Mouse (Mus musculus): ENCODE measurements around the gene Fam81b. TPM values are rescaled to one million over a fixed set of nuclear protein-coding genes. Genes with fewer than 3 reads are reported as not detected.

The Fam81b gene
- polyA plus RNA-seq, 1 experiment from 2014 or later, result 0.21 TPM

DNA sequence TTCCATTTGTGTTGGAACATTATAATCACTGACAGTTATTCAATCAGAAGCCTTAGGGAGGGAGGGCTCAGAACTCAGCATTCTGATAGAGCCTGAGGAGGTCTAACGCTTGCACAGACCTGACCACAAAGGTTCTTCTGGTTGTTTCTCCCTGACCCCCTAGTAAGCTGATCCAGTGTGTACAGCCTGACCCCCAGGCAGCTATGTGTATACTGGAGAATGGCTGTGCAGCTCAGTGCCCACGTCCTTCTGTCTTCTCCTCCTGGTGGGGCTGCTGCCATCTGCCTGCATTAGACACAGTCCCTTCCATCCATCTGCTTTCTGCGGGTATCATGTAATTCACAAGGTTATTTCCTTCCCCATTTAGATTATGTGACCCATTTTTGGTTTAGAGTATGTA is 115.7 kb downstream of the Fam81b start:
- no peaks in the 10 kb centered on the region for H3K9me3 ChIP-seq
- H3K36me3 ChIP-seq, result peaks cover 21% of the 10 kb centered on the region
- 82% methylated on average over 3 of the region's 3 CpGs for WGBS
- H3K4me1 ChIP-seq, result no peaks in the 10 kb centered on the region
- no peaks in the 10 kb centered on the region for H3K27me3 ChIP-seq
- no peak overlapping the region for H3K27ac ChIP-seq
- H3K4me3 ChIP-seq, result no peak overlapping the region
- H3K4me2 ChIP-seq, result no peak overlapping the region
- ATAC-seq (ENCODE audit: borderline replicate concordance, extremely low read depth, low FRiP score, low TSS enrichment), result no peak; the same call in 1 of the 2 replicates
- no peak overlapping the region for H3K9ac ChIP-seq

DNA sequence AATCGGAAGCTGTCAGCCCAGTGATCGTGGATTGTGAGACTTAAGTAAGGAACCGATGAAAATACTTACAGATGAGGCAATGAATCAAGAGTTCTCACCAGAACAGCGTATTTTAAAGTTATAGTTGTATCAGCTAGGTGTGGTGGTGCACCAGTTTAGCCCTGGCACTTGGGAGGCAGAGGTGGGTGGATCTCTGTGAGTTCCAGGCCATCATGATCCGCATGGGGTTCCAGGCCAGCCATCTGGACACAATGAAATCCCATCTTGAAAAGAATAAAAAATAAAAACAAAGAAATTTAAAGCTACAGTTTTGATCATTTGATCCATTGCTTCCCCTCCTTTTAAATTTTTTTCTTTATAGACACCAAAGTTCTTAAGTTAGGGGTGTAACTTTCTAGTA is 117.2 kb downstream of the Fam81b start:
- no peaks in the 10 kb centered on the region for H3K27me3 ChIP-seq
- H3K9me3 ChIP-seq, result no peaks in the 10 kb centered on the region
- no peak overlapping the region for H3K4me2 ChIP-seq
- no peak for ATAC-seq (ENCODE audit: borderline replicate concordance, extremely low read depth, low FRiP score, low TSS enrichment)
- peaks cover 21% of the 10 kb centered on the region for H3K36me3 ChIP-seq
- 92% methylated on average over 5 of the region's 5 CpGs for WGBS
- no peak overlapping the region for H3K9ac ChIP-seq
- H3K4me3 ChIP-seq, result no peak overlapping the region
- no peak overlapping the region for H3K27ac ChIP-seq
- H3K4me1 ChIP-seq, result no peaks in the 10 kb centered on the region

DNA sequence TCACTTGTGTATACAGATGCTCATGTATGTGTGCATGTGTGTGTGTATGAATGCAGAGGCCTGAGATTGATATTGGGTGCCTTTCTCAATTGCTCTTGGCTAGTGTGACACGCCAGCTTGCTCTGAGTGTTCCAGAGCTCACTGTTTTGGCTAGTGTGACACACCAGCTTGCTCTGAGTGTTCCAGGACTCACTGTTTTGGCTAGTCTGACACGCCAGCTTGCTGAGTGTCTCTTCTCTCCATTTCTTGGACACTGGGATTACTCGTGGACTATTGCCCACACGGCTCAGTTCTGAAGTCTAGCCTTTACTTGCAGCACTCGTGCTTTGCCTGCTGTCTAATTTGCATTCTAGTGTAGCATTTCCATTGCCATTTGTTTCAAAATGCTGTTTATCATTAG is 126.2 kb downstream of the Fam81b start:
- no peak for ATAC-seq (ENCODE audit: borderline replicate concordance, extremely low read depth, low FRiP score, low TSS enrichment)
- no peaks in the 10 kb centered on the region for H3K27me3 ChIP-seq
- H3K9me3 ChIP-seq, result no peaks in the 10 kb centered on the region
- H3K4me3 ChIP-seq, result no peak overlapping the region
- no peak overlapping the region for H3K4me2 ChIP-seq
- H3K27ac ChIP-seq, result no peak overlapping the region
- no peak overlapping the region for H3K9ac ChIP-seq
- no peaks in the 10 kb centered on the region for H3K4me1 ChIP-seq
- peaks cover 25% of the 10 kb centered on the region for H3K36me3 ChIP-seq
- WGBS, result 86% methylated on average over 5 of the region's 5 CpGs

DNA sequence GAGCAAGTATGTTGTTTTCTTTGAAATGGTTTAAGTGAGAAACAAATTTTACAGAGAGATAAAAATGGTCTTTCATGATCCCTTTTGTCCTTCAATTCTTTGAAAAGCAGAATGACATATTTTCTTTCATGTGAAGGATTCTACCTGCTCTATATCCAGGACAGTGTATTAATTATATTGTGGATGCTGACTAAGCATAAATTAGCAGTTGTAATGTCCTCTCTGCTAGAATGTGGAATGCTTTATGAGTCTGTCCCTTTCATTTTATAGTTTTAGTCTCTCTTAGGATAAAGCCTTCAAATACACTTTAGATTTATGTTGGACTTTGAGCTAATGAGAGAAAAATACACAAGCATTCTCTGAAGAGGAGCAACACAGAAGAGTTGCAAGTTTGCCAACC is 130.6 kb downstream of the Fam81b start:
- H3K27ac ChIP-seq, result no peak overlapping the region
- no peaks in the 10 kb centered on the region for H3K27me3 ChIP-seq
- H3K9ac ChIP-seq, result no peak overlapping the region
- no peaks in the 10 kb centered on the region for H3K4me1 ChIP-seq
- no peak overlapping the region for H3K4me3 ChIP-seq
- H3K9me3 ChIP-seq, result no peaks in the 10 kb centered on the region
- ATAC-seq (ENCODE audit: borderline replicate concordance, extremely low read depth, low FRiP score, low TSS enrichment), result no peak
- H3K36me3 ChIP-seq, result peaks cover 25% of the 10 kb centered on the region
- no peak overlapping the region for H3K4me2 ChIP-seq

DNA sequence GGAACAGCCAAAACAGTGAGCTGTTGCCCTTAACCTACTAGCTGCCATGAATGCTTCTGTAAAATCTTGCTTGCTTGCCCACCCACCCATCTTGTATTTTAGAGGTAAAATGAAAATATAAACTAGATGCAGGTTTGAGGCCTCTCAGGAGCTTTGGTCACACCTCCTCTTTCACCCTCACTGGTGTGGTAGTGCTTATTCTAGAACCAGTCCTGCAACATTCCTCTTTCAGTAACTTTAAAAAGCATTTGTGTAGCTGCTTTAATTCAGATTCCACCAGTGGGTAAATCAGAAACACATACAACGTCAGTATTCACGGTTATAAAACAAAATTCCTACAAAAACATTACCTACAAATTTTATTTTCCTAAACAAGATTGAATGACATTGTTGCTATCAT is 144.3 kb downstream of the Fam81b start:
- H3K4me3 ChIP-seq, result no peak overlapping the region
- no peaks in the 10 kb centered on the region for H3K27me3 ChIP-seq
- no peak overlapping the region for H3K27ac ChIP-seq
- 66% methylated on average over 2 of the region's 2 CpGs for WGBS
- H3K9ac ChIP-seq, result no peak overlapping the region
- H3K4me2 ChIP-seq, result no peak overlapping the region
- no peaks in the 10 kb centered on the region for H3K4me1 ChIP-seq
- peaks cover 41% of the 10 kb centered on the region for H3K36me3 ChIP-seq
- no peaks in the 10 kb centered on the region for H3K9me3 ChIP-seq
- ATAC-seq (ENCODE audit: borderline replicate concordance, extremely low read depth, low FRiP score, low TSS enrichment), result no peak

DNA sequence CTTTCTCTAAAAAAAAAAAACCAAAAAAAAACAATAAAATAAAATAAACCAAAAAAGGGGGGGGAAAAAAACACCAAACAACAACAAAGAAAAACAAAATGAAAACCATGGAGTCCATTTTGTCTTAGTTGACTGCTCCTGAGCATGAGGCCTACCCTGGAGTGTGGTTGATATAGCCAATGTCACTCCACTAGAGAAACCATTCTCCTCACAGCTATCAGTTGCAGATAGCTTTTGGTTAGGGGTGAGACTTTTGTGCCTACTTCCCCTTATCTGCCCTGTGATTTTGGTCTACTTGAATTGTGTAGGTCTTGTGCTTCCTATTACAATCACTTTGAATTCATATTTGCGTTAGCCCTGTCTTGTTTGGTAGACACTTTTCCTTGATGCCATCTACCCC is 147.4 kb downstream of the Fam81b start:
- Histone ChIP-seq H3K4me1 (no peaks in the 10 kb centered on the region), H3K4me3 (no peak overlapping the region), H3K27me3 (no peaks in the 10 kb centered on the region), H3K27ac (no peak overlapping the region), H3K4me2 (no peak overlapping the region), H3K9me3 (no peaks in the 10 kb centered on the region), H3K9ac (no peak overlapping the region), H3K36me3 (peaks cover 45% of the 10 kb centered on the region)
- 93% methylated on average over 1 of the region's 1 CpGs for WGBS
- no peak for ATAC-seq (ENCODE audit: borderline replicate concordance, extremely low read depth, low FRiP score, low TSS enrichment)

- Histone ChIP-seq H3K9me3 (no peaks in the 10 kb centered on the region), H3K4me1 (no peaks in the 10 kb centered on the region), H3K36me3 (peaks cover 41% of the 10 kb centered on the region), H3K9ac (no peak overlapping the region), H3K27me3 (no peaks in the 10 kb centered on the region), H3K4me3 (no peak overlapping the region), H3K4me2 (no peak overlapping the region), H3K27ac (no peak overlapping the region)
- WGBS, result 58% methylated on average over 3 of the region's 3 CpGs
- no peak for ATAC-seq (ENCODE audit: borderline replicate concordance, extremely low read depth, low FRiP score, low TSS enrichment)
Measured at GRCm38 (mm10) chr13:76157099-76157498, 147.8 kb downstream of the Fam81b start.

Small RNAs within 50 kb of the gene (microRNA-seq; reads per million reads assigned to microRNA genes)
- not detected for gene Gm24025

Other genes starting within 250 kb of the Fam81b start
- 0.16 TPM in 1 of 2 replicates, not detected in the other for gene Gpr150, start 248.1 kb downstream of the Fam81b start, polyA plus RNA-seq (2015; fragmentation: Nextera tagmentation; extraction: Ambion mirVana)
- 7.0 and 8.1 TPM in 2 replicates for gene Arsk, start 206.4 kb downstream of the Fam81b start, polyA plus RNA-seq (2015; fragmentation: Nextera tagmentation; extraction: Ambion mirVana)
- 11.2 and 11.5 TPM in 2 replicates for gene Ttc37, start 206.3 kb downstream of the Fam81b start, polyA plus RNA-seq (2015; fragmentation: Nextera tagmentation; extraction: Ambion mirVana)
- gene Mctp1, start 79.5 kb upstream of the Fam81b start, polyA plus RNA-seq (2015; fragmentation: Nextera tagmentation; extraction: Ambion mirVana), result 0.63 and 0.76 TPM in 2 replicates

Data from lung, embryonic 15.5 days (tissue).